Mouse (Mus musculus) gastrocnemius, postnatal 10 days (tissue): ENCODE data around the gene Sept10. TPM values are rescaled to one million over a fixed set of nuclear protein-coding genes. Genes with fewer than 3 reads are reported as not detected.
A peak's percentile ranks its signal among the peaks of the same experiment; 100 is the strongest.
"Not testable (repeated sequence)": the region's sequence is repeated elsewhere in the genome, so short reads cannot be mapped to it uniquely, and the experiment has no call there.

Experiments used
- DNase-seq: peaks from one replicate; pipeline ENCODE4 v3.0.0; 2021; ENCODE audit warnings: mixed read lengths
- total RNA-seq, 2 experiments: library from RNA; stranded (reverse); gene quantifications; 2 replicates each; pipeline ENCODE4 v1.2.3; 2021

Sept10 gene
- total RNA-seq, 2 experiments from 2014 or later = 26.8 to 30.4 TPM

DNA sequence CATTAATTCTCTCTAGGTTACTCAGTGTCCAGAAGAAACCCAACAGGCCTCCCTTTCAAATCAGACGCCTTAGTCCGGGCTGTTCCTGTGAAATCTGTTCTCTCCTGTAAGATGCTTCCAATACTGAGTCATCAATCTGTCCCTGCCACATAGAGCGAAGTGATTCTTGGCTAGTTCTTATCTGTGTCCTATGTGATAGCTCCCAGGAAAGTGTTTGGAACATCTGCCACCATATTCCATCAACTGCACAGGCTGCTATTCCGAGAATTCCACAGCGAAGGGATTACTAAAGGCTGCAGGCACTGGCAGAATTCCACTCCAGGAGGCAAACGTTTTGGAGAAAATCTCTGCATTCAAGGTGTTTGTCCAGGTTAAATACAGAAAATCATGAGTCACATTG lies 94.0 kb downstream of the Sept10 start:
- no peak for DNase-seq

DNA sequence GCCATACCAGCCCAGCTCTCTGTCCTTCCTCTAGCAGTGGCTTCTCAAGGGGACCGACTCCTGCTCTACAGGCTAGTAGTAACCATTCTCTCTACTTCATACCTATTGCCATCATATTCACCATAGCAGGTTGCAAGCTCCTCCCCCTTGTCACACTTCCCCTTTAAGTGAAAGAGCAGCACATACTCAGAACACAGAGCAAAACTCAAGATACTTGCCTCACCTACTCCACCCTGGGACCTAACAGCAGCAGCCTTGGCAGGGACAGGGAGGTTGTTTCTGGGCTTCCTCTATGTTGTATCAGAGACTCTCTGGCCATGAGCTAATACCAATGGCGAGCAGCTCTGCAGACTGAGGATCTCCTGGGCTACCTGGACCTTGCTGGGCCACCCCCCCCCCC lies 96.2 kb downstream of the Sept10 start:
- DNase-seq = no peak

DNA sequence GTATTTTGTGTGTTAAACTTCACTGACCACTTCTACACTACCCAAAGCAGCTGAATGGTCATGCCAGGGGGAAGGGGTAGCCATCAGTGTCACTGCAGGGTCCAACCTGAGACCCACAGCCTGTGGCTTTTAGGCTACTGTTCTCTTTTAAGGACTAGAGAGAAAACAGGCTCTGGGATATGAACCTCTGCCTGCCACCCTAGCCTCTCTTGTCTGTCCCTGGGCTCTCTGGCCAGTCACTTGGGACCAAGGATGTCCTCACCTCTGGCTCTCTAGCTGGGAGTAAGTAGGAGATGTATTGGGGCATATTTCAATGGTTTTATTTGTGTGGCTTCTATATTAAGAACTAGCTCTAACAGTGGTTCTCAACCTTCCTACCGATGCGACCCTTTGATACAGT lies 101.8 kb downstream of the Sept10 start:
- DNase-seq = no peak

DNA sequence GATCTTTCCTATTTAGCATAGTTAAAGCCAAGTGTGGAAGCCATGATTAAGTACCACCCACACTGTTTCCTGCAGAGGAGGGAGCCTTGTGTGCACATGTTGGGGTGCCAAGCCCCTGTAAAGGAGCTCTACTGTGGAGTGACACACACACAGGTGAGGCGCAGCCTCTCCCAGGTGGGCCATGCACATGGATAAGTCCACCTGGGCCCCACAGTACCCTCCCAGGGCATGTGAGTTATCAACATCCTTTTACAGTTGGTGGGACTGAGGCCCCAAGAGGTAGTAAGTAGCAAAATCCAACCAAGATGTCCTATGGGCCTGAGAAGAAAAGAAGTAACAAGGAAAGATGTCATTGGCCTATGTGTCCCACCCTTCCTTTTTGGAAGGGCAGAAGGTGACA lies 102.6 kb downstream of the Sept10 start:
- DNase-seq = no peak

DNA sequence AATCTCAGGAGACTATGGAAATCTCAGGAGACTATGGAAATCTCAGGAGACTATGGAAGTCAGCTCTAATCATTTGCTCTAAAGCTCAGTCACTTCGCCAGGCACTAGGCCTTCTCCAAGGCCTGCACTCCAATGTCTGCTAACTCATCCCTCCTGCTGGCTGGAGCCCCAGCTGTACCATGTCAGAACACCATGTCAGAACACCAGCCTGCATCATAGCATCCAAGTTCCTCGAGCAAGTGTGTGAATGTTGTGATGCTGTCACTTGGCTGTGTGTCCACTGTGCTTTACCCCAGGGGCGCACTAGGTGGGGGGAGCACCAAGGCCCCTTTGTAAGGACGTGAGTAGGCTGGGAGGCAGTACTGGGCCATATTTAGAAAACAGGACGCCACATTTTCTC lies 104.1 kb downstream of the Sept10 start:
- DNase-seq = no peak

DNA sequence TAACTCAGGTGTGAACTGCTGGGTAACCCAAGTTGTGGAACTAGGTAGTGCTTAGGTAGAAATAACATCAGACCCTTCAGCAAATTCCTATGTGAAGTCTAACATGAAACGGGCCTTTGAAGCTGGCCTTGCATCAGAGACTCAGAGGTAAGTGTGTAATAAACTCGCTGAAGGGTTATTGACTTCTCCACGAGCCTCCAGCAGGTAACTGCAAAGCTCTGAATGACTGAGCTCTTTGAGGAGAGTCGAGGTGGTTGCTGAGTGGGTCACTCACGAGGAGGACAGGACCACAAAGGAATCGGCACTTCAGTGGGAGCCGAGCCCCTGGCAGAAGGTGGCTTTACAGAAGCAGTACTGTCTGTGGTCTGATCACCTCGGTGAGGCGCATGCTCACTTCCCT lies 105.3 kb downstream of the Sept10 start:
- DNase-seq = no peak

DNA sequence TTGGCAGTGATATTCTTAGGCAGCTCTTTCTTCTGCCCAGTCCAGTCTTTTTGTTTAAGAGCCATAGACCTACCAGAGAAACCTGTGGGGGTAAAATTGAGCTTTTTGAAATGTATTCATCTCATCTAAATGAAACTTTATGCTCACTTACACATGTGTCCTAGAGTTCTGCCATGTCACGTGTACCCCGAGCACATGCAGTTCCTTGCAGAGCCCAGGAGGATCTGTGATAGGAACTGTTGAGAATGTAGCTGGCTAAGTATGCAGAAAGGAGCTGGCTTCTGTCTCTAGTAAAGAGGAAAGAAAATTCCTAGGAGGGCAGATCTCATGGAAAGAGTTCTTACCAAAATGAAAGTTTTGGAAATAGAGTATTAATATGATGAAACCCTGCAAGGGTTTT lies 106.0 kb downstream of the Sept10 start:
- DNase-seq = no peak

DNA sequence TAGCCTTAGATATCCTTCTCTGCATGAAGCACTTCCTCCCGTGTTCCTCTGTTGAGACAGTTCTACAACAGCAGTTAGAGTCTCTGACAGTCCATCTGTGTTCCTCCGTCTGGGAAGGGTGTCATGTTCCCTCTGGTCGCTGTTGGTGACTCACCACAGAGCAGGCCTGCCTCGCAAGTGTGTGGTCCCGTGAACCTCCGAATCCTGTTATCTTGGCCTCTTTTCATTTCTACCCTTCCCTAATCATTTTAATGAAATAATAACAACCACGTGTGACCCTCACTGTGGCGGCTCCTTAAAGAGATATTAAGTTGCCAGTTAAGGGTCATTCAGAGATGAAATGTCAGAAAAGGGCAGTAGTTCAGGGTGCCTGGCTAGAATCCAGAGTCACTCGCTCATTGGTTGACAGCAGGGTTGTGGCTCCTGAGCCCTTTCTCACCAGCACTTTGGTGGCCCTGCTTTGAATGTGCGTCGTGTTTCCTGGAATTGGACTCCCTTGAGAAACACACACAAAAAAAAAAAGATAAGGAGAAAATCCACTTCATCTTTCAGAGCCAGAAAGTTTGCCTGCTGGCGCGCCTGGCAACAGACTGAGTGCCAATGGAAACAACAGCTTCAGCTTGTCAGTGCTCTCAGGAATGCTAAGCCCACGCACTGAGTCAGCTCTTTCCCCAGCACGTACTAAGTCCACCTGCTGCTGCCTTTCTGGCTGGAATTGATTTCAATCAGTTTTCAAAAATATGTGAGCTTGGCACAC lies 106.9 kb downstream of the Sept10 start:
- no peak for DNase-seq

DNA sequence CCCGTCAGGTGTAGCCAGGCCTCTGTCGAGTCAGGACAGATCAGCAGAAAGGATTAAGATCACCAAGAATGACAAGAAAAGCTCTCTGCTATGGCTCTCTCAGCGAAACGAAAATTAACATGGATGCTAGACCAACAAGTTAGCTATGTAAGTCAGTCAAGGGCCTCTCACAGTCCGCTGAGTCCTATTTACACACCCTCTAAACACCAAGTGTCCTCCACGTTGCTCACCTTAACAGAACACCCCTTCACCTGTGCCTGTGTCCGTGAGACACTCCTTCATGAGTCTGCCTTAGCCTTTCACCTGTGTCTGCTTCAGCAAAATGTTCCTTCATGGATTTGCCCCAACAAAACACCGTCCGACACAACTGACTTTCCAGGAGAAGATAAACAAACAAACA lies 108.3 kb downstream of the Sept10 start:
- no peak for DNase-seq

DNA sequence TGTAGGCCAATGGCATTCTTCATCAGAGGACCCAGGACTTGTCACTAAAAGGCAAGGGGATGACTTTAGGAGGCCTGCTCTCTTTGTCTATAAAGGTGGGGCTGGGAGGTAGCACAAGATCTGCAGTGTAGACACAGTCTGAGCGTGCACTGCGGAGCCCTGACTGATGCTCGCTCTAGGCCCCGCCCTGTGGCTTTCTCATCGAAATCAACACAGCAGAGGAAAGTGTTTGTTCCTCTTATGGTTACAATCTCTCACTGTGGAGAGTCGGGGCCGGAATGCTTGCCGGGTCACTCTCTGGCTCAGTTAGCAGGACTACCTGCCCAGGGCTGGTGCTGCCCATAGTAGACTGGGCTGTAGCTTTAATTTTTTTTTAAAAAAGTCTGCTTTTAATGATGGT lies 108.9 kb downstream of the Sept10 start:
- DNase-seq = no peak

DNA sequence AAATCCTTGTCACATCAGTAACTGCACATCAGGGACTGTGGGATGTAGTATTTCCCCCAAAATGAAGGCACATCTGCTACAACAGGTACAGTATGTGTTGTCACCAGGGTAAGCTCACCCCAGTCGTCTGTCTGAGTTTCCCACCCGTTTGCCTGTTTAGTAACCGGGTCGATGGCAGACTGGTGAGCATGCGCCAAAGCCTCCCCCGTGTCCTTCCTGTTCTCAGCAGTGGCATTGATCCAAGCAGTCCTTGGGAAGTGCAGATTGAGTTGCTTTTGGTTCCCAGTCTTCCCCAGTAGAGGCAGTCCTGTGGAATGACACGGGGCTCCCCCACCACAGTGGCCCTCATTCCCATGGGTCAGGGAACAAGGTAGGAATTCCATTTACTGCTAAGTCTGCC lies 111.3 kb downstream of the Sept10 start:
- no peak for DNase-seq

DNA sequence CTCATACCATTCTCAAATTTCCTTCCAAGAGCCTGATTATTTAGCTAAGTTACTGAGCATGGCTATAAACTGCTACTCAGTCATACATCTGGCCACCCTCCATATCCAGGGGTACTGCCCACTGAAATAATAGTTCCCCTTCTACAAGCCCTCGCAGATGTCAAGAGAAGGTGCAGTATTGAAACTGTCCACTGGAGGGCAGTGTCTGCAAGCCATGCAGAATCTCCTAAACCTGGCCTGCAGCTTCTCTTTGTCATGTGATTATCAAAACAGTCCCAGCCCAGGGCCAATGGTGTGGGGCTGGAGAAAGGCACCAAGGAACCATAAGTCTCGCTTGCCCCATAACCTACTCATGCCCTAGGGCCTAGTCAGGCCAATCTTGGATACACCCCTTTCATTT lies 112.6 kb downstream of the Sept10 start:
- peak; percentile 82 for DNase-seq

DNA sequence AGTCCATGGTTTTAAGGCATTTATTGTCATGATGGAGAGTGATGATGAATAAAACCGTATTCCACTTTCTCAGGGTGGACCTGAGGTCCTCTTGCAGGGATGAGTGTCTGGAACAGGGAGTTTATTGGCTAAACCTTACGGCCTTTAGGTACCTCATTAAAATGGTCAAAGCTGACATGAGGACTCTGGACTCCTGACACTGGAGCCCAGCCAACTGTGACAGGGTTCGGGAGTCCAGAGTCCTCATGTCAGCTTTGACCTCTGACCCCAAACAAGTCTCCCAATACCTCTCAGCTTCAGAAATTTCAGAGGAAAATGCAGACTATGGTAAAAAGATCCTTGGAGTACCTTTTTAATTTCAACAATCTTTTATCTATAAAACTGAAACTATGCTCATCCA lies 115.0 kb downstream of the Sept10 start:
- no peak for DNase-seq

DNA sequence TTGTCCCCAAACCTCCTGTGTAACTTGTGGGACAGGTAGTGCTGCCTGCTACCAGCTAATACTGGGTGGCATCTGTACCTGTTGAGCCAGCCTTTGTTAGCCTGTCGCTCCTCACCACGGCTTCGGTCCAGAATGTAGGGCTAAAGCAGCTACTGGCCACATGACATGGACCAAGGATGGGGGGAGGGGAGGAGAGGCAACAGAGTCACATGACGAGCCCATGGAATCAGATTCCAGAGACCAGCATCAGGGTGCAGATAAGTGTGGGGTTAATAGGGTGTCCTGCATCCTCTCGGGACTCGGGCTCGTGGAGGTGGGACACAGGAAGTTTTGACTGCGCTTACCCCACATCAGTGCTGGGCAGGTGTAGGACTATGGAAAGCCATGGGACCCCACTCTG lies 115.8 kb downstream of the Sept10 start:
- DNase-seq = no peak

DNA sequence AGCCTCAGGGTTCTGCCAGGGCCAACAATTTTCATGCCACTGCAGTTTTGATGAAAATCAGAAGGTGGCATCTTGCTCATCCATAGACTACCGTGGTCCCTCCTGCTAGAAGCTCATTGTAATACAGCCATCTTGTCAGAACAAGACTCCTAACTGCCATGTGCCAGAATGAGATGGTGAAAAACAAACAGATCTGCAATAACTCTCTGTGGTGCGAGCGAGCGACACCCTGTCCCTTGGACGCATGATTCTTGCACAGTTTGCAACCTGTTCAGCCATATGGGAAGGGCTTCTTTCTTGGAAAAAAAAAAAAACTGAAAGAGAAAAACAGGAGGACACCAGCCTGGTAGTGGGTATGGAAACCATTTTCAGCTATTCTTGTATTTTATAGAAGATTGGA lies 117.0 kb downstream of the Sept10 start:
- DNase-seq = no peak

DNA sequence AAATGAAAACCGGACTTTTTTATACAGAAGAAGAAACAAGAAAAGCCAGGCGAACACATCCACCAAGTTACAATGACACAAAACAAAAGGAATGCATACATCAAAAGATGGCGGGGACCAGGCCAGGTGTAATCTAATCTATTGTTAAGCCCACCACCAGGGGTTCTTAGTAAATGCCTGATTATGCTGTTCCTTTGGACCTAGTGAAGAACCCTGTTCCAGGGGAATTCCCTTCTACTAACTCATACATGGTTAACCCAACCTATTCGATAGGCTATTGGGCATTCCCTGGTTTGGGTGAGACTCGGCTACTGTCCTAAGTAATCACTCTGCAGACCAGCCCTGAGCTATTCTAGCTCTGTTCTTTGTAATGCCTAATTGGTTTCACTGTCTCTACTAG lies 118.6 kb downstream of the Sept10 start:
- not testable (repeated sequence) for DNase-seq

DNA sequence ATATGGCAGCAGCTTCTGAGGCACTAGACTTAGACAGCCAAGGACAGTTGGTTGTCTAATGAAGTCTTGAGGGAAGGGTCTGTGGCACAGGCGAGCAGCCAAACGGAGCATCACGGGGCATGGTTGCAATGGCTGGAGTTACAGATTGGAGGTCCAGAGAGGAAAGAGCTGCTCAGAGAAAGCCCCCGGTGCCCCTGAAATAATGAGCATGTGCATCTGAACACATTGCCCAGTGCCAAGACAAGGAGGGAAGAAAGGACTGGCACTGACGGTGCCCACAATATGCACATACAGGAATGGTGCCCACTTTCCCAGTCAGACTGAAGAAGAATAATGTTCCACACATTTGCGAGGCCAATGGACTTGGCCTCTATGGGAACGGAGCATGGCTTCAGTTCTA lies 129.7 kb downstream of the Sept10 start:
- no peak for DNase-seq

Other genes with a start within 250 kb of the Sept10 start
- 1 to 10 TPM; 2.6 to 2.9 TPM for gene Sowahc, start 106 bp upstream of the Sept10 start, total RNA-seq
- gene P4ha1, start 101.4 kb upstream of the Sept10 start, total RNA-seq = 10 to 100 TPM; 34.4 to 37.9 TPM
- gene Gm10273, start 173.8 kb upstream of the Sept10 start, total RNA-seq = 100 to 1,000 TPM; 112 to 119 TPM
- gene Pla2g12b, start 181.8 kb upstream of the Sept10 start, total RNA-seq = under 1 TPM in 1 of 2 experiments, not detected in 1; 0.34 TPM
- gene Oit3, start 219.9 kb upstream of the Sept10 start, total RNA-seq = under 1 TPM; 0.54 to 0.89 TPM